8 mouse cellular contexts compared by ENCODE assay signal in the genomic region with DNA sequence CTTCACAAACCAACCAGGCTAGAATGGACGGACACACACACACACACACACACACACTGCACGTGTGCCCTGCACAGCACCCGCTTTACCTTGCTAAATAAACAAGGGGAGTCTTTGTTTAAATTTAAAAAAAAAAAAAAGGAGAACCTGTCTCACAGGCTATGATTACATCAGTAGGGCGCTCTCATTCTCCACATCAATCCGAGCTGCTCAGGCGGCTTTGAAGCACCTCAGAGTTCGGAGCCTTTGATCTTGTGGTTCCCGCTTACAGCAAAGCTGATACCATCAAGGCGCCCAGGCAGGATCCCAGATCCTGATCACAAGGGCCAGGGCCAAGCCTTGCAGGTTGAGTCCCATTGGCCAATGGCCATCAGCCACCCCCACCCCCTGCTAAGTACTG. TPM values are rescaled to one million over a fixed set of nuclear protein-coding genes. Genes with fewer than 3 reads are reported as not detected.
DNase-seq lines count a peak whose midpoint lies in the region; ATAC-seq and TF ChIP-seq lines count a peak whose summit lies in the region.

No protein-coding gene starts in this region.

- H3K4me1 ChIP-seq in MEL (ENCODE audit: control insufficient read depth in 1 of 2, insufficient read depth in 2 of 2, low read length in 2 of 2) = peaks cover 0 to 3% of the 10 kb centered on the region in 2 experiments; a peak in 1 of 4 replicates
- H3K4me1 ChIP-seq in liver, embryonic 15.5 days (replicated peaks) = peaks cover 22% of the 10 kb centered on the region

- H3K27me3 ChIP-seq in MEL (ENCODE audit: control insufficient read depth in 1 of 2, insufficient read depth in 2 of 2, low read length in 2 of 2) = no peaks in the 10 kb centered on the region
- no peaks in the 10 kb centered on the region for H3K27me3 ChIP-seq in liver, embryonic 15.5 days

- no peak overlapping the region for H3K9ac ChIP-seq in MEL (ENCODE audit: control insufficient read depth, low read depth, low read length, poor library complexity, severe bottlenecking)
- no peak overlapping the region for H3K9ac ChIP-seq in liver, embryonic 15.5 days

- H3K27ac ChIP-seq in MEL (ENCODE audit: control insufficient read depth, low read depth, low read length) = no peak overlapping the region
- peak overlapping the region; percentile 24; the same call in 1 of the 2 replicates for H3K27ac ChIP-seq in liver, embryonic 15.5 days (replicated peaks)

- H3K4me3 ChIP-seq in MEL (ENCODE audit: control insufficient read depth in 1 of 2, insufficient read depth in 1 of 2, low read depth in 2 of 2, low read length in 2 of 2) = no peak overlapping the region
- H3K4me3 ChIP-seq in liver, embryonic 15.5 days (replicated peaks) = no peak overlapping the region

- no peak for TF ChIP-seq POLR2A in MEL (IDR thresholded peaks at IDR 0.05; ENCODE audit: control insufficient read depth in 1 of 2, insufficient read depth in 1 of 2, low read depth in 1 of 2, low read length in 2 of 2, poor library complexity in 1 of 2)

- no peak overlapping the region for H3K4me2 ChIP-seq in liver, embryonic 15.5 days

- no peak for TF ChIP-seq EP300 in MEL (IDR thresholded peaks at IDR 0.05; ENCODE audit: low read depth in 1 of 2, low read length in 2 of 2)

- TF ChIP-seq RAD21 in MEL (IDR thresholded peaks at IDR 0.05; ENCODE audit: low read depth, low read length) = no peak

- H3K79me2 ChIP-seq in MEL (ENCODE audit: control insufficient read depth, insufficient read depth, low read length, poor library complexity) = peaks cover 11% of the 10 kb centered on the region

- intact Hi-C loops in heart, postnatal 14 days (cut with DNase I) = no loop called here
- intact Hi-C loops in left cerebral cortex, postnatal 25 days (cut with DNase I) = no loop called here

- peaks cover 0 to 2% of the 10 kb centered on the region in 2 experiments; a peak in 2 of 4 replicates for H3K36me3 ChIP-seq in MEL (ENCODE audit: control insufficient read depth in 1 of 2, insufficient read depth in 2 of 2, low read length in 2 of 2)
- no peaks in the 10 kb centered on the region; the same call in 1 of the 2 replicates for H3K36me3 ChIP-seq in liver, embryonic 15.5 days (replicated peaks)

- no peak for TF ChIP-seq CTCF in MEL (IDR thresholded peaks at IDR 0.05 in 2 of 3, conservative IDR thresholded peaks at IDR 0.05 in 1 of 3; ENCODE audit: control insufficient read depth in 1 of 3, insufficient read depth in 1 of 3, low read depth in 2 of 3, low read length in 3 of 3, poor library complexity in 1 of 3, severe bottlenecking in 1 of 3)

- no peaks in the 10 kb centered on the region for H3K9me3 ChIP-seq in MEL (replicated peaks; ENCODE audit: insufficient read depth, low read length)
- H3K9me3 ChIP-seq in liver, embryonic 15.5 days (replicated peaks) = no peaks in the 10 kb centered on the region

- ATAC-seq in liver, embryonic 15.5 days (ENCODE audit: insufficient read depth) = peak; percentile 51

- peak; percentile 67 for DNase-seq in heart, adult 11 months
- DNase-seq in heart, postnatal 14 days = no peak
- DNase-seq in MEL (ENCODE audit: low read depth, low spot score) = peak; percentile 38
- peak; percentile 41 for DNase-seq in forelimb bud, embryonic 11.5 days (ENCODE audit: low read depth, low spot score)
- peak; percentile 78 for DNase-seq in thymus, postnatal 25 days
- no peak for DNase-seq in left cerebral cortex, postnatal 25 days (ENCODE audit: low spot score in 2 of 2)
- no peak for DNase-seq in heart, adult 8-10 months (ENCODE audit: low spot score)

- WGBS in liver, embryonic 15.5 days (ENCODE audit: insufficient replicate concordance) = 57% methylated on average over 9 of the region's 9 CpGs

TF ChIP-seq in MEL, 35 proteins besides CTCF, POLR2A, EP300 and RAD21:
- no peak for TF ChIP-seq UBTF (IDR thresholded peaks at IDR 0.05; ENCODE audit: borderline replicate concordance, insufficient read depth, low read depth, low read length)
- no peak for TF ChIP-seq TAL1 (IDR thresholded peaks at IDR 0.05; ENCODE audit: low read length)
- peak; percentile 82 for TF ChIP-seq ZNF384 (IDR thresholded peaks at IDR 0.05; ENCODE audit: low read depth, low read length)
- TF ChIP-seq TBP (IDR thresholded peaks at IDR 0.05; ENCODE audit: low read depth, low read length) = no peak
- TF ChIP-seq MAZ (IDR thresholded peaks at IDR 0.05; ENCODE audit: low read depth, low read length) = no peak
- no peak for TF ChIP-seq ETS1 (IDR thresholded peaks at IDR 0.05; ENCODE audit: low read depth, low read length)
- no peak for TF ChIP-seq NELFE (IDR thresholded peaks at IDR 0.05; ENCODE audit: low read depth, low read length)
- no peak for TF ChIP-seq RCOR1 (IDR thresholded peaks at IDR 0.05; ENCODE audit: low read depth, low read length)

RNA-seq across cellular contexts. Expression of a gene that starts 33.1 kb away (rescaled TPM):
- total RNA-seq in heart, postnatal 14 days (2021) = 10 to 100 TPM; 10.4 to 12.6 TPM
- total RNA-seq in MEL (2012; rRNA removed) = 8.2 and 9.2 TPM in 2 replicates
- polyA plus RNA-seq in MEL (2012; ENCODE audit: insufficient read depth in 1 of 2, insufficient read length in 2 of 2, low read depth in 1 of 2, low replicate concordance in 2 of 2, missing spikeins in 1 of 2) = 1 to 10 TPM in 1 of 2 experiments, not detected in 1; 9.0 TPM
- 2.8 and 3.0 TPM in 2 replicates for polyA plus RNA-seq in liver, embryonic 15.5 days (2015; fragmentation: Nextera tagmentation; extraction: Ambion mirVana)
- total RNA-seq in left cerebral cortex, postnatal 25 days (2021) = 10 to 100 TPM; 19.6 to 20.0 TPM
- total RNA-seq in heart, adult 8-10 months (2022) = 1 to 10 TPM; 6.2 to 8.4 (median 7.7) TPM

Comparison
In these comparisons a context has a peak if more than half of its experiments do, and no peak if none do; other contexts are left out.
1. DNase-seq: peak in heart, adult 11 months (single experiment), MEL (single experiment), forelimb bud, embryonic 11.5 days (single experiment) and thymus, postnatal 25 days (single experiment); none in heart, postnatal 14 days (0 of 2), left cerebral cortex, postnatal 25 days (0 of 2) and heart, adult 8-10 months (single experiment).